Mouse (Mus musculus): ENCODE measurements around the gene Stx19. TPM values are rescaled to one million over a fixed set of nuclear protein-coding genes. Genes with fewer than 3 reads are reported as not detected.

Stx19 gene
- total and polyA plus RNA-seq, 2 experiments: not detected

DNA sequence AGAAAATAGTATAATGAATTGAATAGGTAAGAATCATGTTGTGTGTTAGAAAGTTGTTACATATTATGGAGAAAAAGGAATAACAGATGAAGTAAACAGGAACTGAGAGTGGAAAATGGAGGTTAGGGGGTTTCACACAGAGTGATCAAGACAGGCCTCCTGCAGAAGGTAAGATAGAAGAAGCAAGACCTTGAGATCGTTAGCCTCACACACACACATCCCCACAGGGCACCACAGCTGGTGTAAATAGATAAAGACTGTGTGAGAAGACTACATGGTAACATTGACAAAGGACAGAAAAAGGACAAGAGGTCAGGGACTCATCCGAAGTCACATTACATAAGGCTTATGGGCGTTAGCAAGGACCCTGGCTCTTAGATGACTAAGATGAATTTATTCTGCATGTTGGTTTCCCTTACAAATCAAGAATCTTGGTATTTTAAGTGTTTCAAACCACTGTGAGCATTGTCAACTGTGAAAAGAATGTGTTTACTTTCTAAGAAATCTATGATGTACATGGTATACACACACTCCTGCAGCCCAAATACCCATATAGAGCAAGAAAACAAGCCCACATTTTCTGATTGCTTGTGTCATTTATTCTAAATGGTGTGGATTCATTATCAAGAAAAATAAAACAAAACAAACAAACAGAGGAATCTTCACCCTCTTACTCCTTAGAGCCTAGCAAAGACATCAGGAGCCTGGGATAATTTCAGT, 19.7 kb downstream of the Stx19 start:
- no peak overlapping the region for H3K27ac ChIP-seq (replicated peaks; ENCODE audit: insufficient read depth, low read depth, low read length)
- no peaks in the 10 kb centered on the region for H3K36me3 ChIP-seq (ENCODE audit: control insufficient read depth, insufficient read depth, low read length)
- H3K79me2 ChIP-seq (ENCODE audit: control insufficient read depth, insufficient read depth, low read length): peaks cover 12% of the 10 kb centered on the region; the same call in 1 of the 2 replicates
- no peaks in the 10 kb centered on the region for H3K4me1 ChIP-seq (ENCODE audit: control insufficient read depth, insufficient read depth, low read length)
- no peak for DNase-seq (ENCODE audit: extremely low read depth, low read depth, low spot score)
- no peak overlapping the region for H3K9ac ChIP-seq (ENCODE audit: low read depth, low read length)
- H3K4me3 ChIP-seq (ENCODE audit: insufficient read depth, low read depth, low read length): no peak overlapping the region
- TF ChIP-seq POLR2A (IDR thresholded peaks at IDR 0.05; ENCODE audit: extremely low read depth, insufficient read depth, low read length): no peak
- no peak for TF ChIP-seq CTCF (IDR thresholded peaks at IDR 0.05; ENCODE audit: low read depth, low read length)
- no peaks in the 10 kb centered on the region for H3K27me3 ChIP-seq (ENCODE audit: control insufficient read depth, insufficient read depth, low read length)
- WGBS: 31% methylated on average over 3 of the region's 3 CpGs

DNA sequence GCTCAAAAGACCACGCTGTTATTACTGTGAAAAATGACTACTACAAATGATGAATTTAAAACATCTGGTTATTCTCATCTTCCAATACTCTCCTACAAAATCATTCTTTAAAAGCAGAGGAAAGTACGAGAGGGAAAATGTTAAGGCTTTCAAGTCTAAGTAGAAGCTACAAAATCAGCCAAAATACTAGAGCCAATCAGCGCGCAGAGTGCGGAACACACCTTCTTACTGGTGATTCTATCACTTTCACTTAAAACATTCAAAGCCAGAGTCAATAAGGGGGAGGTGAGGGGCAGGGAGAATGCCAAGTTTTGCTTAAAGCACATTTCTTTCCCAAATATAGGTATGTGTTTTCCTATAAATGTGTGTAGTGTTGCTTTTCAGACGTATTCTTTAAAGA, 30.9 kb downstream of the Stx19 start:
- Histone ChIP-seq H3K9ac (ENCODE audit: low read depth, low read length) (no peak overlapping the region), H3K27ac (replicated peaks; ENCODE audit: insufficient read depth, low read depth, low read length) (no peak overlapping the region), H3K27me3 (ENCODE audit: control insufficient read depth, insufficient read depth, low read length) (no peaks in the 10 kb centered on the region), H3K4me3 (ENCODE audit: insufficient read depth, low read depth, low read length) (no peak overlapping the region), H3K79me2 (ENCODE audit: control insufficient read depth, insufficient read depth, low read length) (peaks cover 16% of the 10 kb centered on the region), H3K36me3 (ENCODE audit: control insufficient read depth, insufficient read depth, low read length) (no peaks in the 10 kb centered on the region), H3K4me1 (ENCODE audit: control insufficient read depth, insufficient read depth, low read length) (no peaks in the 10 kb centered on the region; the same call in 1 of the 2 replicates)
- TF ChIP-seq CTCF (IDR thresholded peaks at IDR 0.05; ENCODE audit: low read depth, low read length): no peak
- no peak for TF ChIP-seq POLR2A (IDR thresholded peaks at IDR 0.05; ENCODE audit: extremely low read depth, insufficient read depth, low read length)
- WGBS: 46% methylated on average over 6 of the region's 6 CpGs
- DNase-seq (ENCODE audit: extremely low read depth, low read depth, low spot score): peak; percentile 80

DNA sequence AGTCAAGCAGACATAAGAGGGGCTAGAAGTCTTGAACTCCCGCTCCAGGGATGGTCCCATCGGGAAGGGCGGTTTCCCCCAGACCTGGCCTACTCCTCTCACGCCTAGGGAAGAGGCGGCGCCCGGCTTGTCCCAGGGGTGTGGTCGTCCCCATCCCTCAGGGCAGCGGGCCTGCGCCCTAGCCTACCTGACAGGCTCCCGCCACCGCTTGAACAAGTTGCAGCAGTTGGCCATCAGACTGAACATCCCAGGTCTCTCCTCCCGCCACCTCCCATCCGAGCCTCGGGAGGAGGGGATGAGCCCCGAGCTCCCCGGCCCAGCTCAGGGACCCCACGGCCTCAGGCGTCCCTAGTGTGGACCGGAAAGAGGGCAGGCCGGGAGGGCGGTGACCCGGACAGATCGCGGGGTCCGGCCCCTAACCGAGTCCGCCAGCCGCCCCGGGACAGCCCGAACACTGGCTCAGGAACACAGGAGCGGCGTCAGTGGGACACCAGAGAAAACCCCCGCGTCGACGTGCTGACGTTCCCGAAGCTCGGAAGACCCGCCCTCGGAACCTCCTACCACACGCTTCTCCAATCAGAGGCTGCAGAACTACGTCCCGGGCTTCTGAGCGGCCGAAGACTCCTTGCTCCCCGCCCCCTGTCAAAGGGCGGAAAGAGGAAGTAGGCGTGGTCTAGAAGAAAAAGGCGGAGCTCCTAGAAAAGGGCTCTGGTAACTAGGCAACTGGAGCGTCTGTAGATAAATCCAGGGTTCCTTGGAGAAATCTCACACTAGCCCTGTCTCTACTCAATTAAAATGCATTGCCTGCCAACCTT, 32.2 kb downstream of the Stx19 start, which contains the start of gene Arl13b:
Gene Arl13b (minus strand): TSS at position 543 of the 815 bp plus-strand sequence.
- Histone ChIP-seq H3K79me2 (ENCODE audit: control insufficient read depth, insufficient read depth, low read length) (peaks cover 11% of the 10 kb centered on the region), H3K4me1 (ENCODE audit: control insufficient read depth, insufficient read depth, low read length) (no peaks in the 10 kb centered on the region; the same call in 1 of the 2 replicates), H3K36me3 (ENCODE audit: control insufficient read depth, insufficient read depth, low read length) (no peaks in the 10 kb centered on the region), H3K27ac (replicated peaks; ENCODE audit: insufficient read depth, low read depth, low read length) (peak within 1 kb of the TSS; percentile 62), H3K9ac (ENCODE audit: low read depth, low read length) (peak within 1 kb of the TSS; percentile 83), H3K27me3 (ENCODE audit: control insufficient read depth, insufficient read depth, low read length) (no peaks in the 10 kb centered on the region), H3K4me3 (ENCODE audit: insufficient read depth, low read depth, low read length) (peak within 1 kb of the TSS; percentile 93)
- TF ChIP-seq POLR2A (IDR thresholded peaks at IDR 0.05; ENCODE audit: extremely low read depth, insufficient read depth, low read length): peak; percentile 60; the same call in 1 of the 2 replicates
- no peak for TF ChIP-seq CTCF (IDR thresholded peaks at IDR 0.05; ENCODE audit: low read depth, low read length)
- WGBS: under 1% methylated on average over 52 of the region's 52 CpGs
- peak; percentile 93 for DNase-seq (ENCODE audit: extremely low read depth, low read depth, low spot score)

DNA sequence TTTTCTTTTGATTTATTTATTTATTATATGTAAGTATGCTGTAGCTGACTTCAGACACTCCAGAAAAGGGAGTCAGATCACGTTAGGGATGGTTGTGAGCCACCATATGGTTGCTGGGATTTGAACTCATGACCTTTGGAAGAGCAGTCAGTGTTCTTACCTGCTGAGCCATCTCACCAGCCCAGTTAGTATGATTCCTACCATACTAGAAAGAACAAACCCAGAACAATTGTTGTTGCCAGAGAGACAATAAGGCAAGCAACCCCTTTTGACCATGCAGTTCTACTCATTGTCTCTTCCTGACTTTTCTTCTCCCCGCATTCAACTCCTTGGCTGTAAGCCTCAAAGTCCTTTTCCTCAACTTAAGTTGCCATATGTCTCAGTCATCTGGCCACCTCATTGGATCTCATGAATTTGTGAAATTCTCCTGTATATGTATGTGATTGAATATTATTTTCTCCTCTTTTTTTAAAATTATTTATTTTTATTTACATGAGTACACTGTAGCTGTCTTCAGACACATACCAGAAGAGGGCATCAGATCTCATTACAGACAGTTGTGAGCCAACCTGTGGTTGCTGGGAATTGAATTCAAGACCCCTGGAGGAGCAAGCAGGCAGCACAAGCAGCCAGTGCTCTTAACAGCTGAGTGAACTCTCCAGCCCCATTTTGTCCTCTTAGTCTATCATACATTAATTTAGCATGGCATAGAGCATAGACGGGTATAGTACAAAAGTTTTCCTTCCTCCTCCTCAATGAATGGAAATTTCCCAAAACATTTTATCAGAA, 38.2 kb downstream of the Stx19 start:
- peaks cover 14% of the 10 kb centered on the region for H3K4me1 ChIP-seq (ENCODE audit: control insufficient read depth, insufficient read depth, low read length)
- no peak overlapping the region for H3K27ac ChIP-seq (replicated peaks; ENCODE audit: insufficient read depth, low read depth, low read length)
- H3K79me2 ChIP-seq (ENCODE audit: control insufficient read depth, insufficient read depth, low read length): peaks cover 6% of the 10 kb centered on the region; the same call in 1 of the 2 replicates
- no peaks in the 10 kb centered on the region; the same call in 1 of the 2 replicates for H3K36me3 ChIP-seq (ENCODE audit: control insufficient read depth, insufficient read depth, low read length)
- no peak for DNase-seq (ENCODE audit: extremely low read depth, low read depth, low spot score)
- TF ChIP-seq POLR2A (IDR thresholded peaks at IDR 0.05; ENCODE audit: extremely low read depth, insufficient read depth, low read length) (no peak), CTCF (IDR thresholded peaks at IDR 0.05; ENCODE audit: low read depth, low read length) (no peak)
- WGBS: 89% methylated on average over 3 of the region's 3 CpGs
- H3K9ac ChIP-seq (ENCODE audit: low read depth, low read length): no peak overlapping the region
- no peaks in the 10 kb centered on the region for H3K27me3 ChIP-seq (ENCODE audit: control insufficient read depth, insufficient read depth, low read length)
- no peak overlapping the region for H3K4me3 ChIP-seq (ENCODE audit: insufficient read depth, low read depth, low read length)

DNA sequence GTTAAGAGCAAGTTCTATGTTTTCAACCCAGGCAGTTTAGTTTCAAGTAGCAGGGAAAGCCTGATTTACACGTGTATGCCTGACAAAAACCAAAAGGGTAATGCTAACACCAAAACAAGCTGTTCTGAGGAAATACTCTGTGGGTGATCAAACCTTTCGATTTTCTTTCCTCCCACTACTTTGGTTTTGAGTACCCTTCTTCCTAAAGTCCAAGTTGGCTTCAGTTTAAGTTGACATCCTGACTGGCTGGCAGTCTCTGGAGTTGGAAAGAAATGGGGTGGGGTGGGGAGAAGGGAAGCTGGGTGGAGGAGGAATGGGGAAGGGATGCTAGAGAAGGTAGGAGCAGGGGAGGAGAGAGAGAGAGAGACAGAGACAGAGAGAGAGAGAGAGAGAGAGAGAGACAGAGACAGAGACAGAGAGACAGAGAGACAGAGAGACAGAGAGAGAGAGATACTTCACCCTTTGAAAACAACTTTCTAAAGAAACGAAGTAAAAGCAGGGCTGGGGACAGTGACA, 39.2 kb downstream of the Stx19 start:
- peaks cover 14% of the 10 kb centered on the region for H3K4me1 ChIP-seq (ENCODE audit: control insufficient read depth, insufficient read depth, low read length)
- TF ChIP-seq POLR2A (IDR thresholded peaks at IDR 0.05; ENCODE audit: extremely low read depth, insufficient read depth, low read length) (no peak), CTCF (IDR thresholded peaks at IDR 0.05; ENCODE audit: low read depth, low read length) (no peak)
- no peaks in the 10 kb centered on the region; the same call in 1 of the 2 replicates for H3K36me3 ChIP-seq (ENCODE audit: control insufficient read depth, insufficient read depth, low read length)
- peaks cover 6% of the 10 kb centered on the region; the same call in 1 of the 2 replicates for H3K79me2 ChIP-seq (ENCODE audit: control insufficient read depth, insufficient read depth, low read length)
- 11% methylated on average over 3 of the region's 3 CpGs for WGBS
- H3K4me3 ChIP-seq (ENCODE audit: insufficient read depth, low read depth, low read length): peak overlapping the region; percentile 72; the same call in 1 of the 2 replicates
- no peak overlapping the region for H3K9ac ChIP-seq (ENCODE audit: low read depth, low read length)
- DNase-seq (ENCODE audit: extremely low read depth, low read depth, low spot score): no peak
- H3K27ac ChIP-seq (replicated peaks; ENCODE audit: insufficient read depth, low read depth, low read length): 0 out of 2 replicates have a peak overlapping the region, but pooled peaks have one; percentile 21
- no peaks in the 10 kb centered on the region for H3K27me3 ChIP-seq (ENCODE audit: control insufficient read depth, insufficient read depth, low read length)

Measured in liver, adult 2 months (tissue).